Mouse (Mus musculus) embryonic facial prominence, embryonic 13.5 days (tissue): ENCODE data around the gene Prss46. TPM values are rescaled to one million over a fixed set of nuclear protein-coding genes. Genes with fewer than 3 reads are reported as not detected.

Source experiments
- ATAC-seq: fragments of 200-750 bp; cut with Nextera tagmentation; 2 replicates; pipeline ENCODE4 v1.8.0; 2017; ENCODE audit warnings: low read depth; ENCODE audit not compliant: insufficient number of reproducible peaks, insufficient read depth, low FRiP score, low TSS enrichment
- H3K27ac ChIP-seq: fragments of 300-500 bp; sonication (generic); 2 replicates; pipeline ENCODE4 v1.5.1; 2015; ENCODE audit warnings: moderate library complexity, mild to moderate bottlenecking, inconsistent platforms
- H3K27me3 ChIP-seq: fragments of 300-500 bp; sonication (generic); 2 replicates; pipeline ENCODE4 v1.6.1; 2015; ENCODE audit warnings: mild to moderate bottlenecking, inconsistent platforms
- H3K36me3 ChIP-seq: fragments of 300-500 bp; sonication (generic); 2 replicates; pipeline ENCODE4 v1.6.1; 2015; ENCODE audit warnings: mild to moderate bottlenecking, inconsistent platforms
- H3K4me1 ChIP-seq: fragments of 300-500 bp; sonication (generic); 2 replicates; pipeline ENCODE4 v1.6.1; 2015; ENCODE audit warnings: inconsistent platforms
- H3K4me2 ChIP-seq: fragments of 300-500 bp; sonication (generic); 2 replicates; pipeline ENCODE4 v1.6.1; 2015; ENCODE audit warnings: moderate library complexity, mild to moderate bottlenecking, inconsistent platforms
- H3K4me3 ChIP-seq: fragments of 300-500 bp; sonication (generic); 2 replicates; pipeline ENCODE4 v1.5.1; 2015; ENCODE audit warnings: mild to moderate bottlenecking, inconsistent platforms
- H3K9ac ChIP-seq: fragments of 300-500 bp; sonication (generic); 2 replicates; pipeline ENCODE4 v1.6.1; 2015; ENCODE audit warnings: mild to moderate bottlenecking, inconsistent platforms
- H3K9me3 ChIP-seq: fragments of 300-500 bp; sonication (generic); 2 replicates; pipeline ENCODE4 v1.6.1; 2016; ENCODE audit warnings: inconsistent platforms
- WGBS: fragments of 180-500 bp; shearing (Covaris S2); methylation state at CpG from one replicate; pipeline ENCODE4 v1.1.7; 2015; ENCODE audit warnings: mixed read lengths; 5-methylcytosine and 5-hydroxymethylcytosine counted together
- polyA plus RNA-seq: library from polyadenylated mRNA; unstranded; fragments of >200 nt; fragmentation: Nextera tagmentation; extraction: Ambion mirVana; gene quantifications from 2 replicates; pipeline ENCODE4 v1.2.1, GENCODE M21; 2015

Gene Prss46
- polyA plus RNA-seq, 1 experiment from 2014 or later: not detected

DNA sequence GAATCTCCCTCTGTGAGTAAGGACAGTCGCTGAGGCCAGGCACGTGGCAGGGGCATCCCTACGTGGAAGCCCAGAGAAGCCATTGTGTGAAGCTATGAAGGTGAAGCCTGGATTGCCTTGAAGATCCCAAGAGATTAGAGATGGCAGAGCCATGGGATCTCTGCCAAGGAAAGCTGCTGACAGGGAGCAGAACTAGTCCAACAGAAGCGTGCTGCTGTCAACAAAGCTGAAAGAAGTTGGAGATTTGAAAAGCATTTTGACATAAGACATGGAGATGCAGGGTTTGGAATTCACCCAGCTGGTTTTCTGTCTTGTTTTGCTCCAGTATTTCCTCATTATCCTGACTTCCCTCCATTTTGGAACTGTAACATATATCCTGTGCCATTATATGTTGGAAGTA, 58.0 kb downstream of the Prss46 start:
- H3K4me1 ChIP-seq: no peaks in the 10 kb centered on the region
- no peak overlapping the region for H3K4me3 ChIP-seq
- no peaks in the 10 kb centered on the region for H3K9me3 ChIP-seq

More for the DNA sequence above, 58.0 kb downstream of the Prss46 start:
- no peaks in the 10 kb centered on the region for H3K36me3 ChIP-seq
- no peak overlapping the region for H3K27ac ChIP-seq
- H3K27me3 ChIP-seq: no peaks in the 10 kb centered on the region; the same call in 1 of the 2 replicates
- no peak overlapping the region for H3K4me2 ChIP-seq
- H3K9ac ChIP-seq: no peak overlapping the region
- 83% methylated on average over 4 of the region's 4 CpGs for WGBS
- no peak for ATAC-seq

Other genes with a start within 250 kb of the Prss46 start
- gene Nradd, start 220.1 kb upstream of the Prss46 start, polyA plus RNA-seq: 77.5 and 77.8 TPM in 2 replicates
- gene Nbeal2, start 190.3 kb upstream of the Prss46 start, polyA plus RNA-seq: 1.8 and 2.4 TPM in 2 replicates
- 101 and 123 TPM in 2 replicates for gene Ccdc12, start 188.0 kb upstream of the Prss46 start, polyA plus RNA-seq
- gene Myl3, start 102.6 kb upstream of the Prss46 start, polyA plus RNA-seq: 1.6 and 12.3 TPM in 2 replicates
- 138 and 165 TPM in 2 replicates for gene Pth1r, start 97.4 kb upstream of the Prss46 start, polyA plus RNA-seq
- not detected in 2 replicates for gene Prss42, start 46.3 kb upstream of the Prss46 start, polyA plus RNA-seq
- gene Prss44, start 30.5 kb upstream of the Prss46 start, polyA plus RNA-seq: not detected in 2 replicates
- gene Prss43, start 17.8 kb upstream of the Prss46 start, polyA plus RNA-seq: not detected in 2 replicates
- gene Prss45, start 9.9 kb upstream of the Prss46 start, polyA plus RNA-seq: not detected in 2 replicates
- 0.14 and 0.48 TPM in 2 replicates for gene Prss50, start 13.5 kb downstream of the Prss46 start, polyA plus RNA-seq
- 4.3 and 4.6 TPM in 2 replicates for gene Als2cl, start 35.4 kb downstream of the Prss46 start, polyA plus RNA-seq
- gene Tmie, start 35.6 kb downstream of the Prss46 start, polyA plus RNA-seq: 2.3 and 2.4 TPM in 2 replicates
- not detected in 2 replicates for gene Fam240a, start 72.4 kb downstream of the Prss46 start, polyA plus RNA-seq
- gene Tdgf1, start 101.7 kb downstream of the Prss46 start, polyA plus RNA-seq: 0.62 and 0.87 TPM in 2 replicates
- gene Lrrc2, start 107.0 kb downstream of the Prss46 start, polyA plus RNA-seq: 0.28 and 0.62 TPM in 2 replicates
- gene Rtp3, start 146.1 kb downstream of the Prss46 start, polyA plus RNA-seq: 0.11 and 0.20 TPM in 2 replicates
- gene Ltf, start 174.8 kb downstream of the Prss46 start, polyA plus RNA-seq: 0.46 and 1.6 TPM in 2 replicates
- gene Ccrl2, start 213.0 kb downstream of the Prss46 start, polyA plus RNA-seq: 0.62 and 0.63 TPM in 2 replicates